Mouse (Mus musculus): ENCODE results near the gene Pyroxd2.

DNA sequence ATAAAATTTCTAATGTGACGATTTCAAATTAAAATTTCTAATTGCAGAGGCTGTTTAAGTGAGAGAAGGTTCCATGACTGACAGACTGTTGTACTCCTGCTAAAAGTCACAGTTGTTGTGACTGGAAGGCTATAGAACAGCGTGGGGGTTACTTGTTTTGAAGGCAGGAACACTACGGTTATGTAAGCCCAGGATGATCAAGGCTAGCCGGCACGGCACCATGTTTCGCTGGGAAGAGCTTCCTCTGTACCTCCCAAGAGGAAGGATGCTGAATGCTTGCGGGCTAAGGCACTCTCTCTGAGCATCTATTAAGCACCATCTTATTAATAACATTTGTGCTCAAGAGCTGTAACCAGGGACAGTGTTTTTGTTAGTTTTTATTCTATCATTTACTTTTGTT lies 36.1 kb downstream of the Pyroxd2 start:
- TF ChIP-seq CTCF (IDR thresholded peaks at IDR 0.05; ENCODE audit: control insufficient read depth, insufficient read depth, low read length) (no peak), POLR2A (IDR thresholded peaks at IDR 0.05; ENCODE audit: borderline replicate concordance, control insufficient read depth, low read depth, low read length) (no peak)

Data from bone marrow, adult 2 months (tissue).